Mouse (Mus musculus) brown adipose tissue, adult 24 weeks (tissue): ENCODE results near the gene Otx2. TPM values are rescaled to one million over a fixed set of nuclear protein-coding genes. Genes with fewer than 3 reads are reported as not detected.

Source experiments
- H3K27ac ChIP-seq: fragments of 200-500 bp; replicated peaks from 2 replicates; pipeline ENCODE4 v1.5.1; 2012; ENCODE audit warnings: low read depth, mild to moderate bottlenecking, low read length
- H3K4me1 ChIP-seq: fragments of 200-500 bp; 2 replicates; pipeline ENCODE4 v1.6.1; 2012; ENCODE audit warnings: low read length, mixed read lengths; ENCODE audit not compliant: control insufficient read depth, insufficient read depth, insufficient read length
- H3K4me3 ChIP-seq: fragments of 200-500 bp; 2 replicates; pipeline ENCODE4 v1.5.1; 2012; ENCODE audit warnings: low read depth, mild to moderate bottlenecking, low read length, moderate library complexity; ENCODE audit not compliant: insufficient read depth
- polyA plus RNA-seq: library from polyadenylated mRNA; stranded (reverse); fragments of >200 nt; gene quantifications from 2 replicates; pipeline ENCODE4 v1.2.4, GENCODE M21; 2012; ENCODE audit not compliant: missing spikeins, insufficient read depth, insufficient read length

Otx2 gene
- polyA plus RNA-seq, 1 experiment = not detected

DNA sequence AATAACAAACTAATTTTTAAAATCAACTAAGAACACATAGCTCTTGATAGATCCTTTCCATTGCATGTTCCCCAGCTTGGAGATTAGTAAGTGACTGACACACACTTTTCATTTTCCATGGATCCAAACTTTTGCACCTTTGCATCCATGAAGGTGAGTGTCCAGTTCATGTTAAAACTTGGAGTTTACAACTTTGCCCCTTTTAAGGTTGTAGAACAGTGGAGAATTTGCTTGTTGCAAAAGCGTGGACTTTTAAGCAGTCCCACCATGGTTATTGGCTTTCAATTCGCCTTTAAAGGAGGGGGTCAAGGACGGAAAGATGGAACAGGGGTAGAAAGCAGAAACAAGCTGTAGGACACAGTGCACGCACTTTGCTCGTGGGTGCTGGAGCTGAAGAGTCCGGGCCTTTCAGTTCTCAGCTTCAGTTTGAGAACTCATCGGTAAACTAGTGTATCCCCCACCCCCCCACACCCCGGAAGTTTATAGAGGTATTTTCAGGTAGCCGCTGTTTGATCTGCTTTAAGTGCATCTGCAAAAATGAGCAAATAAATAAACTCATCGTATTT lies 925 bp downstream of the Otx2 start:
- H3K4me3 ChIP-seq = no peak overlapping the region
- no peak overlapping the region for H3K27ac ChIP-seq
- H3K4me1 ChIP-seq = no peaks in the 10 kb centered on the region

GRCm38 (mm10) chr14:48671480-48672240 lies 2.0 kb downstream of the Otx2 start:
- Histone ChIP-seq H3K4me1 (no peaks in the 10 kb centered on the region), H3K4me3 (no peak overlapping the region), H3K27ac (no peak overlapping the region)

DNA sequence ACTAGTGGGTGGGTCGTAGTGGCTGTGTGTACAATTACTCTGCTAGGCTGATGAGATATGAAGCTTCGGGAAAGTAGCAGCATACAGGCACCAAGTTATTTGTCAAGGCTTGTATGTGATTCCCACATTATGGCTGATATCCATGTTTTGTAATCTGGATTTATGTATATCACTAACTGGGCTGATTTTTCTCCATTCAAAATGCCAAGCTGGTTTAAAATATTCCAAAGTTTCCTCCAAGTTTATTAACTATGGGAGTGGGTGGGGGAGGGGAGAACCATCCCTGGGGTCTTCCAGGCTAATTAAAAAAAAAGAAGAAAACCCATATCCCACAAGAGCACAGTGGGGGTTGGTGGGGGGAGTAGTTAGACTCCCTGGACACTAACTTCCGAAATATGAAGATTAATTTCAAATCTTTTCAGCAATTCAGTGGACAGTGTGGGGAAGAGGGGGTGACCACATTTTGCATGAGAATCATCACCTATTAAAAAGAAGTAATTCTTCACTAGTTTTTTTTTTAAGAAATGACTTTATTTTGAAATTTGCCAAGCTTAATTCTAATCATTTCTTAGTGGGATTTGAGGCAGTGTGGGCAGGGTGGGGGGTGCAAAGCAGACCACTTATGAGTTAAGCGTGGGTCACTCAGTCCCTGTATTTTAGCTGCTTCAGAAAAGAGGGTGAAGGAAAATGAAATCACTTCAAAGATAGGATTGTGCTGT lies 2.7 kb downstream of the Otx2 start:
- no peak overlapping the region for H3K27ac ChIP-seq

GRCm38 (mm10) chr14:48670258-48670630 lies 3.4 kb downstream of the Otx2 start:
- Histone ChIP-seq H3K27ac (no peak overlapping the region), H3K4me3 (no peak overlapping the region), H3K4me1 (no peaks in the 10 kb centered on the region)

More for the DNA sequence above, 2.7 kb downstream of the Otx2 start:
- H3K4me3 ChIP-seq = no peak overlapping the region
- H3K4me1 ChIP-seq = no peaks in the 10 kb centered on the region

- Histone ChIP-seq H3K27ac (no peak overlapping the region), H3K4me3 (no peak overlapping the region), H3K4me1 (no peaks in the 10 kb centered on the region)
Observed at GRCm38 (mm10) chr14:48669541-48670257, 3.9 kb downstream of the Otx2 start.

GRCm38 (mm10) chr14:48668761-48669303 lies 4.8 kb downstream of the Otx2 start:
- Histone ChIP-seq H3K27ac (no peak overlapping the region), H3K4me1 (no peaks in the 10 kb centered on the region), H3K4me3 (no peak overlapping the region)

- Histone ChIP-seq H3K4me3 (no peak overlapping the region), H3K4me1 (no peaks in the 10 kb centered on the region)
Observed at GRCm38 (mm10) chr14:48668051-48668481, 5.6 kb downstream of the Otx2 start.

DNA sequence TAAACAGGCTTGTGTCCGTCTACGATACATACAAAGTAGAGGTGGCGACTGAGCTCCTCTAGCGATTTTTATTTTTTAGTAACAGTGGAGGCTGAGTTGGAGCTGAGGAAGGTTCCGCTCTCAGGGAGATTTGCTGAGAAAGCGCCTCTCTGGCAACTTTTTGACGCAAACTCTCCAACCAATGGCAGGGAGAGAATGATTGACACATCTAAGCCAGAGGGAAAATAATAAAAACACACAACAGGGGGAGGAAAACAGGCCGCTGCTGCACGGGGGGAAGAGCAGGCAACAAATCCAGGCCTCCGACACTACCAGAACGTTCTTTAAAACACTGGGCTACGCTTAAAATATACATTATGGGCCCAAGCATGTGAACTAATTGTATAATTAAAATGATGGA lies 6.2 kb downstream of the Otx2 start:
- H3K4me1 ChIP-seq = no peaks in the 10 kb centered on the region
- H3K27ac ChIP-seq = no peak overlapping the region
- H3K4me3 ChIP-seq = no peak overlapping the region

More at GRCm38 (mm10) chr14:48668051-48668481, 5.6 kb downstream of the Otx2 start:
- no peak overlapping the region for H3K27ac ChIP-seq

DNA sequence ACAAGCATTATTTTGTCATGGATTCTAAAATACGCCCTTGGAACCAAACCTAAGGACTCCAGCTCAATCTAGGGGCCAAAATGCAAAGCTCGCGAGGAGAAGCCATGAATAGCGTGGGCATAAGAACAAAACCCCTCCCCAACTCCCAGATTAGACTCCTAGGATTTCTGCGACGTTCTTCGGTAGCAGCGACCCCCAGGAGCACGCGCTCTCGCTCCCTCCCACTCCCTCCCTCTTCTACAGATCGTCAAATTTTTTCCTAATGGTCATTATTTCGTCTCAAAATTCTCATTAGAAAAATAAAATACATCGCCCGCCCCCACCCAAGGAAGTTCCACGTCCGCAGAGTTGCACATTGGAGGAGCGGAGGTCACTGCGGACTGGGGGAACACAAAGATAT lies 6.8 kb downstream of the Otx2 start:
- no peak overlapping the region for H3K27ac ChIP-seq
- no peaks in the 10 kb centered on the region for H3K4me1 ChIP-seq
- H3K4me3 ChIP-seq = no peak overlapping the region

DNA sequence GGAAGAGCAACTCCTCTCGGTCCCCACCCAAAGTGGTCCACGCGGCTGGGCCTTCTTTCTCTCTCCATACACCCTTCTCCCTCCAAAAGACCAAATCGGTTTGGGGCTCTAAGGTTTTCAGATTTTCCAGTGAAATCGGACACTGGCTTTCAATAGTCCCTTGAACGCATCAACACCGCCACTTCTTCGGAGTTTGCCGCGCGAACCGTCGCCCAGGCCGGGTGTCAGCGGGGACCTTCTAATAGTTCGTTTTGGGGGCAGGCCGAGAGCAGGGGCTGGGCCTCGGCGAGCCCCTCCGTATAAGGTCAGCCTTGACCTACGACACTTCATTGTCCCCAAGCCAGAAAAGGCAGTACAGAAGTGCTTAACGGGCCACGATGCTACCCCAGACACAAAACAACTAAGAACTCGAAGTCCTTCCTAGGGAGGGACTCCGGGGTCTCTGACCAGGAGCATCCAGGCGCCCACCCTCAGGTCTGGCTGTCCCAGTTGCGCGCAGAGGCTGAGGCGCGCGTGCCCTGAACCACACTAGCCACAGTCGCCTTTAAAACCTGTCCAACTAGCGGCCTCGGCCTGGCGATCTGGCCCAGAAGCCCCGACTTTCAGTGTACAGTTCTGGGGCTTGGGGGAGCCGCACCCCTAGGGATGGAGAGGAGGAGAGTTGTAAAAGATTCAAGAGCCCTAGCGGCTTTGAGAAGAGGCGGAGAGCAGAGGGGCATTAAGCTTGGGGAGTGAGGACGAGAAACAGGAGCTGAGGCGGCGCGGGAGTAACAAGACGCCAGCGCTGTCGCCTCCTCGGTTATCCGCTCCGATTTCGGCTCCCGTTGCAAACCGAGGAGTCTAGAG lies 7.6 kb downstream of the Otx2 start:
- H3K4me3 ChIP-seq = no peak overlapping the region
- no peak overlapping the region for H3K27ac ChIP-seq

DNA sequence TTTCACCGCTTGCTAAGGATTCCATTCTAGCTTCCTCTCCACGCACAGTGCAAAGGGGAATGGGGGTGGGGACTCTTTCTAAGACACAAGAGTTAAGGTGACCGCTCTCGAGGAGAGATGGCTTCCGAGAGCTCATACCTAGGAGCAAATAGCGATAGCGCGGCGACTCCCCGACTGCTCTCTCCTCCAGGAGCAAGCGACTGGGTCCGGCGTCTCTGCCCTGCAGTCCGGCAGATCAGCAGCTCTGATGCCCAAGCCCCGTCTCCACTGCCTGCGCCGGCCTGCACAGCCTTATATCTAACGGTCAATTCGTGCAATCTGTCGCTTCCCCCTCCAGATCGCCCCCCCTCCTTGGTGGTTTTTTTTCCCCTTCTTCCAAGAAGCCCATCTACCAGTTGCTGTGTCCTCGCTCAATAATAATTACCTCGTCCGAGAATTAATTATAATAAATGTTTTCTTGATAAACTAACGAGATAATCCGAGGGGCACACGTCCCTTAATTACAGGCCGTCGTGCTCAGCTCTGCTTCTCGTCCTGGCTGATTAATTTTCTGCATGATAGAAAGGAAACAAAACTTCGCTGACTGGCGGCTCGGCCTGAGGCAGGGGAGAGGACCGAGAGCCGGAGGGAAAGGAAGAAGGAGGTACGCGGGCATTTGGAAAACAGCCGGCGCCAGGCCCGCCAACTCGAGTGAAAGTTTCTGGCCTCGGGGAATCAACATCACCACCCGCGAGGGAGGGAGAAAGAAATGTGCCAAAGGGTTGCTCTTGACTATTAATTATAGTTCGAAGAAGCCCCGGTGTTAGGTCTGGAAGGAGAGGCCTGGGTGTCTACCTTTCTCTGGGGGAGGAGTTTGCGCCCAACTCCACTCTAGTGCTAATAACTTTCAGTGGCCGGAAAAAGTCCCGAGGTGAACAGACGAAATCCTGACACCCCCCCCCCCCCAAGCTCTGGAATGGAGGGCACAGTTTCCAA lies 8.5 kb downstream of the Otx2 start:
- Histone ChIP-seq H3K4me3 (peak overlapping the region; percentile 14; the same call in 1 of the 2 replicates), H3K4me1 (no peaks in the 10 kb centered on the region), H3K27ac (no peak overlapping the region)

More for the DNA sequence above, 7.6 kb downstream of the Otx2 start:
- H3K4me1 ChIP-seq = no peaks in the 10 kb centered on the region

- Histone ChIP-seq H3K4me3 (peak overlapping the region; percentile 14; the same call in 1 of the 2 replicates), H3K4me1 (no peaks in the 10 kb centered on the region)
Observed at GRCm38 (mm10) chr14:48664001-48664810, 9.4 kb downstream of the Otx2 start.

DNA sequence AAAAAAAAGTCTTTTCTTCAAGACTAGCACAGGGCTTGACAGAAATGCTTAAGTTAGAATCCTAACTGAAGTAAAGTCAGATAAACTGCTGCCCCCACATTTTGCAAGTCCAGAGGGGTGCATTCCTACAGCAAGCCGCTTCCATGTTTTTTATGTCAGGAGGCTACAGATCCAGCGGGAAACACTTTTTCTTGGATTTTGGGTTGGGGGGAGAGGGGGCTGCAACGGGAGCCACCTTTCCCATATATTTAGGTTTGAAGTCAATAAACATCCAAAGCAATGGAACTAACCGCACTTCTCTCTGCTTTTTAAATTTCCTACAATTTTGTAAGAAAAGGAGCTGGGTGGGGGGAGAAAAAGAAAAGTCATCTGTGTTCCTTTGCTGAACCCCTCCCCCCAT lies 10.1 kb downstream of the Otx2 start:
- H3K27ac ChIP-seq = no peak overlapping the region
- H3K4me3 ChIP-seq = no peak overlapping the region
- no peaks in the 10 kb centered on the region for H3K4me1 ChIP-seq

More at GRCm38 (mm10) chr14:48664001-48664810, 9.4 kb downstream of the Otx2 start:
- H3K27ac ChIP-seq = no peak overlapping the region
